Mouse (Mus musculus) liver, embryonic 13.5 days (tissue): ENCODE results near the gene Asb2. TPM values are rescaled to one million over a fixed set of nuclear protein-coding genes. Genes with fewer than 3 reads are reported as not detected.

Experiments
- ATAC-seq: fragments of 200-750 bp; cut with Nextera tagmentation; 2 replicates; pipeline ENCODE4 v1.8.0; 2017; ENCODE audit warnings: low read depth, mild to moderate bottlenecking, moderate number of reproducible peaks, moderate library complexity
- DNase-seq: peaks from one replicate; pipeline ENCODE4 v3.0.0; 2022
- H3K27ac ChIP-seq: fragments of 300-500 bp; sonication (generic); 2 replicates; pipeline ENCODE4 v1.5.1; 2015; ENCODE audit warnings: moderate library complexity, mild to moderate bottlenecking, inconsistent platforms
- H3K27me3 ChIP-seq: fragments of 300-500 bp; sonication (generic); 2 replicates; pipeline ENCODE4 v1.6.1; 2015; ENCODE audit warnings: mild to moderate bottlenecking, inconsistent platforms
- H3K36me3 ChIP-seq: fragments of 300-500 bp; sonication (generic); 2 replicates; pipeline ENCODE4 v1.6.1; 2015; ENCODE audit warnings: mild to moderate bottlenecking, inconsistent platforms
- H3K4me1 ChIP-seq: fragments of 300-500 bp; sonication (generic); replicated peaks from 2 replicates; pipeline ENCODE4 v1.6.1; 2015; ENCODE audit warnings: inconsistent platforms
- H3K4me2 ChIP-seq: fragments of 300-500 bp; sonication (generic); 2 replicates; pipeline ENCODE4 v1.6.1; 2015; ENCODE audit warnings: inconsistent platforms, mild to moderate bottlenecking, moderate library complexity
- H3K4me3 ChIP-seq: fragments of 300-500 bp; sonication (generic); replicated peaks from 2 replicates; pipeline ENCODE4 v1.5.1; 2015; ENCODE audit warnings: mild to moderate bottlenecking, inconsistent platforms
- H3K9ac ChIP-seq: fragments of 300-500 bp; sonication (generic); 2 replicates; pipeline ENCODE4 v1.6.1; 2015; ENCODE audit warnings: mild to moderate bottlenecking, inconsistent platforms
- H3K9me3 ChIP-seq: fragments of 300-500 bp; sonication (generic); replicated peaks from 2 replicates; pipeline ENCODE4 v1.6.1; 2016; ENCODE audit warnings: inconsistent platforms
- WGBS: fragments of 180-500 bp; shearing (Covaris S2); methylation state at CpG from one replicate; pipeline ENCODE4 v1.1.7; 2015; ENCODE audit not compliant: insufficient replicate concordance; 5-methylcytosine and 5-hydroxymethylcytosine counted together
- polyA plus RNA-seq: library from polyadenylated mRNA; unstranded; fragments of >200 nt; fragmentation: Nextera tagmentation; extraction: Ambion mirVana; gene quantifications from 2 replicates; pipeline ENCODE4 v1.2.1, GENCODE M21; 2015

The Asb2 gene
- polyA plus RNA-seq, 1 experiment from 2014 or later = 2.4 TPM

DNA sequence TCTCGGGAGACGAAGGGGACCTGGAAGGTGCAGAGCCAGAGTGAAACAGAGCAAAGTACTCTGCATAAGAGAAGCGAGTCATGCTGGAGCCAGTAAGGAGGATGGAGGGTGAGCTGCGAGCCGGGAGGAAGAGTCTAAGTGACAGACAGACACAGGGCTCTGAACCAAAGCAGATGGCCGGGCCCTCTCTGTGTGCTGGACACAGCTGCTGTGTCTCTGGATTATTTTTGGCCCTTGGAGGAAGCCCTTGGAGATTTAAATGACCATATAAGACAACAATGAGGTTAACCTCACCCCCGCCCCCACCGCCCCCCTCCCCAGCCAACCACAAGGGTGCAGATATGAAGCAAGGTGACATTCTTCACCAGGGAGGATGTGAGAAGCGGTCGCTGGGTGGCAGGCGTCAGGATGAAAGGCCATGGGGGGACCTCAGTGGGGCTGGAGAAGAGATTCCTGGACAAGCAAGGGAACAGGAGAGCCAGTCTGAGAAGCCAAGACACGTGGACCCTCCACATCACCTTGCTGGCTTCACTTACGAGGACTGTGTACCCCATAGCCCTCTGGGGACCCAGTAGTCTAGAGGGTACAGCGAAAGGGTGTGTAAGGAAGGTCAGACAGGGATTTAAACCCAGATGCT, 17.5 kb downstream of the Asb2 start:
- H3K9me3 ChIP-seq = no peaks in the 10 kb centered on the region
- H3K36me3 ChIP-seq = no peaks in the 10 kb centered on the region
- WGBS = 31% methylated on average over 14 of the region's 14 CpGs
- no peak overlapping the region for H3K27ac ChIP-seq
- no peak for DNase-seq
- no peak for ATAC-seq
- no peaks in the 10 kb centered on the region for H3K4me1 ChIP-seq
- H3K9ac ChIP-seq = no peak overlapping the region
- no peak overlapping the region for H3K4me3 ChIP-seq
- no peak overlapping the region for H3K4me2 ChIP-seq
- H3K27me3 ChIP-seq = no peaks in the 10 kb centered on the region

DNA sequence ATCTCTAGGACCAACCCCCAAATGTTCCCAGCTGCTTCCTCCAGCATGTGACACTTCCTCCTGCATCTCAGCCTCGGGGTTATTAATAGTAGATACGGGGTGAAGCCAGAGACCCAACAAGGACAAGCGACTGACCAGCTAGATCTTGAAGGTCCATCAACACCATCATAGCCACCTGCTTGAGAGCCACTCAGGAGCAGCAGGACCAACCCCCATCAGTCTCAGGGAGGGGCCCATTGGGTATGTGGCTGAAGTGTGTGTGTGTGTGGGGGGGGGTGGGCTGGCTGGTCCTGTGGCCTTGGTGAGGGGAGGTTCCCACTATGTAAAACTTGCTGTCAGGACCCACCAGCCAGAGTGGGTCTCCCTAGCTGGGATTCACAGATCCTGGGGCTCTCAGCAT, 19.0 kb downstream of the Asb2 start:
- Histone ChIP-seq H3K4me1 (no peaks in the 10 kb centered on the region), H3K9me3 (no peaks in the 10 kb centered on the region), H3K9ac (no peak overlapping the region), H3K27ac (no peak overlapping the region), H3K27me3 (no peaks in the 10 kb centered on the region), H3K4me2 (no peak overlapping the region), H3K36me3 (no peaks in the 10 kb centered on the region), H3K4me3 (no peak overlapping the region)
- no peak for DNase-seq
- WGBS = 12% methylated on average over 3 of the region's 3 CpGs
- no peak for ATAC-seq

DNA sequence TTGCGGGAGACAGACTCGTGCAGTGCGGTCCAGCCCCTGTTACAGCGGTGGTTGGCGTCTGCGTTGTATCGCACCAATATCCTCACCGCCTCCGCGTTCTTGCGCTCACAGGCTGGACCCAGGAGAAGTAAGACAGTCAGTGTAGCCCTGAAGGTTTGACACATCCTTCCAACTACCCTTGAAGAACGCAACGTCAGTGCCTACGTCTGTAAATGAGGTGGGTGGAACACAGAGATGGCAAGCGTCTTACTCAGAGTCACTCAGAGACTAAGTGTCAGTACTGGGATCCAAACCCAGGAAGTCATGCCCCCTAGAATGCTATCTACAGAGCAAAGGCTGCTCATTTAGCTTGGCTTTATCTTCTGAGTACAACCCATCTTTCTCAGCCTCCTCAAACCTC, 22.4 kb downstream of the Asb2 start:
- H3K27me3 ChIP-seq = no peaks in the 10 kb centered on the region
- no peak overlapping the region for H3K4me3 ChIP-seq
- H3K27ac ChIP-seq = no peak overlapping the region
- no peaks in the 10 kb centered on the region for H3K9me3 ChIP-seq
- DNase-seq (no peak), ATAC-seq (no peak)
- no peak overlapping the region for H3K9ac ChIP-seq
- H3K4me2 ChIP-seq = no peak overlapping the region
- 77% methylated on average over 15 of the region's 15 CpGs for WGBS
- no peaks in the 10 kb centered on the region for H3K4me1 ChIP-seq
- no peaks in the 10 kb centered on the region for H3K36me3 ChIP-seq

DNA sequence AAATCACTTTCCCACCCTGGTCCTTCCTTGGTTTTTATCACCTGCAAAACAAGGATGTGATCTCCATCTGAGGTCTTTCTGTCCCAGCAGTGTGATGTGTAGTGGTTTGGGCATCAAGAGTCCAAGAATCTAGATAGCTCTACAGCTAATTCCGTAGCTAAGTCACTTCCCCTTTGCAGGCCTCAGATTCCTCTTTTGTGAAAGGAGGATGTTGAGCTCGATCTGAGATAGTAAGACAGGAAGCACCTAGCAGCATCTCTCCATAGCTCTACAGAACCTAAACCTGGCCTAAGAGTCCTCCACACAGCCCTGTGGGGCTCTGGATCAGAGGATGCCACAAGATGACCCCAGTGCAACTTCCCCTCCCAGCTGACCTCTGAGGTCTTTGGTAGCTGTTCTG, 22.9 kb downstream of the Asb2 start:
- Histone ChIP-seq H3K9me3 (no peaks in the 10 kb centered on the region), H3K4me1 (no peaks in the 10 kb centered on the region), H3K9ac (no peak overlapping the region), H3K4me2 (no peak overlapping the region), H3K4me3 (no peak overlapping the region), H3K27me3 (no peaks in the 10 kb centered on the region), H3K27ac (no peak overlapping the region), H3K36me3 (no peaks in the 10 kb centered on the region)
- 26% methylated on average over 2 of the region's 2 CpGs for WGBS
- DNase-seq (no peak), ATAC-seq (no peak)

DNA sequence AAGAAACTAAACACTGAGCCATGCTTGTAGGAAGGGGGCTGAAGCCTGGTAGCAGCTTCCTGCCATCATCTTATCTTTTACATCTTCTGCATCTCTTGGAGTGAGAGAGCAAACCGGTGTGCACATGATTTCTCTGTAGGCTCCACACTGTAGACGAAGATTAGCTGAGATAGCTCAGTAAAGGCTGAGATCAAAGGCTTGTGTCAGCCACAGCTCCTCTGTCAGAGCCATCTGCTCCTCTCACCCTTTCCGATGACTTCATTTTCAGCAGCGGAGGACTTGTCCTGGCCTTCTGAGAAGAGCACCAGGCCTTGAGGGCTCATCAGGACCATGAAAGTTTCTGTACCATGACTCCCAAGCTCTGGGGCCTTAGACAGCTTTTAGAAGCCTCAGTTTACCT, 24.3 kb downstream of the Asb2 start:
- Histone ChIP-seq H3K4me2 (no peak overlapping the region), H3K4me3 (no peak overlapping the region), H3K27ac (no peak overlapping the region), H3K27me3 (no peaks in the 10 kb centered on the region), H3K9ac (no peak overlapping the region), H3K9me3 (no peaks in the 10 kb centered on the region), H3K36me3 (no peaks in the 10 kb centered on the region), H3K4me1 (no peaks in the 10 kb centered on the region)
- DNase-seq (no peak), ATAC-seq (no peak)
- 45% methylated on average over 4 of the region's 4 CpGs for WGBS

DNA sequence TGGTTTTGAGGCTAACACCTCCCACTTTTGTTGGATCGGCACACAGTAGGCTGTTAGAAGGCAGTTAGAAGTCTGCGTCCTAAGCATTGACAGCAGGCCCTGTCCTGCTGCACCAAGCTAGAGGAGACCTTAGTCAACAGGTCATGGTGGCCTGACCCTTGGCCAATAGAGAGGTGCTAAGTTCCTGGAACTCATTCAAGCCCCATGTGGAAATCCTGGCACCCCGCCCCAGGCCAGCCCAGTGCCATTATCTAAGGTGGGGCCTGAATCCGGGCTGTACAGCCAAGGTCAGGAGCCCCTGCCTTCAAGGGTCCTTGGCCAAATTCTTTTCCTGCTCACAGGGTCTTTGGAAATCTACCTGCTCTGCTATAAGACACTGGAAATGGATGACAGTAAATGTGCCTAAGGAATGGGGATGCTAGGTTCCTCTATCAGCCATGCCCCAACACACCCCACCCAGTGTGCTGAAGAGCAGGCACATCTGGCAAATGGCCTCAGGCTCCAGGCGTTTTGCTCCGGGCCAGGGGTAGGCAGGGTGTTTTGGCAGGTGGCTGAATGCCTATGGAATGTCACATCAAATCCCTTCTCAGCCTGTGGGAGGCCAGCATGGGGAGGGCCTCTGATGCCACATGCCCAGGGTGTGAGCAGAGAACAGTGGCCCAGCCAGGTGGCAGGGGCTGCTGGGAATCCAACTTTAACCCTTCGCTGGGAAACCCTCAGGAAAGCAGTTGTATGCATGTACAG, 27.2 kb downstream of the Asb2 start:
- no peak overlapping the region for H3K4me3 ChIP-seq
- H3K9ac ChIP-seq = no peak overlapping the region
- H3K27me3 ChIP-seq = peaks cover 19% of the 10 kb centered on the region
- no peak for ATAC-seq
- WGBS = 61% methylated on average over 7 of the region's 7 CpGs
- H3K4me2 ChIP-seq = no peak overlapping the region
- 0 out of 2 replicates have a peak, but pooled peaks cover 4% of the 10 kb centered on the region for H3K4me1 ChIP-seq
- H3K9me3 ChIP-seq = no peaks in the 10 kb centered on the region
- H3K36me3 ChIP-seq = no peaks in the 10 kb centered on the region
- no peak for DNase-seq
- H3K27ac ChIP-seq = no peak overlapping the region

DNA sequence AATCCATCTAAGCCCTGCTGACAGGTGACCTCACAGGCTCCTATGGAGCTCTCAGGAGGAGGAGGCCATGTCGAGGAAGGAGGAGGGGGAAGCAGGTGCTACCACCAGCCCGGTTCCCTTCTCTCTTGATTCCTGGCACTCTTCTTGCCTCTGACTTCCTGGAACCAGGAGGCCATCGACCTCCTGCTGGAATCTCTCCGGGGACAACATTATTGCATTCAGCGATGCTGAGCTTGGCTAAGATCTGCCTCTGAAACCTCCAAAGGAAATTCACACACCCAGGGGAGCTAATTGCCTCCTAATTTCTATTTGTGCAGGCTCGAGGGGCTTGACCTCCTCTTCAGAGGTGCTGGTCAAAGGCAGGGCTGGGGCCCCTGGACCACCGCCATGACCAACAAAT, 28.7 kb downstream of the Asb2 start:
- no peak for ATAC-seq
- Histone ChIP-seq H3K36me3 (no peaks in the 10 kb centered on the region), H3K4me2 (no peak overlapping the region), H3K27me3 (peaks cover 19% of the 10 kb centered on the region), H3K4me3 (no peak overlapping the region), H3K4me1 (0 out of 2 replicates have a peak, but pooled peaks cover 4% of the 10 kb centered on the region), H3K9me3 (no peaks in the 10 kb centered on the region), H3K9ac (no peak overlapping the region), H3K27ac (no peak overlapping the region)
- 39% methylated on average over 7 of the region's 7 CpGs for WGBS
- DNase-seq = no peak

DNA sequence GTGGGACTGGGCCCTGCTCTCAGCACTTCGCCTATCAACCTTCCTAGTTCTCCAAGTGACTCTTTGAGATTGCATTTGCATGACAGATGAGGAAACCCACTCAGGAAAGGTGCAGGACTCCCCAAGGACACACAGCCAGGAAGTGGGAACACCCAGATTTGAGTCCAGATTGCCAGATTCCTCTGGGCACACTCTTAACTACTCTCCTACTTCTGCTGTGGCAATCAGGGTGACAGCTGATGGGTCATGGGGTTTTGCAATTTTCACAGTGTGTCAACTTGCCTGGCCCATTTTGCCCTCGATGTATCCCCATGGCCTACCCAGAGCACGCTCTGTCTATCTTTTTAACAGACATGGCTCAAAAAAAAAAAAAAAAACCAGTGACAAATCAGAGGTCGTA, 29.2 kb downstream of the Asb2 start:
- DNase-seq = no peak
- Histone ChIP-seq H3K9me3 (no peaks in the 10 kb centered on the region), H3K4me2 (no peak overlapping the region), H3K36me3 (no peaks in the 10 kb centered on the region), H3K4me3 (no peak overlapping the region), H3K27me3 (peaks cover 19% of the 10 kb centered on the region), H3K27ac (no peak overlapping the region), H3K4me1 (0 out of 2 replicates have a peak, but pooled peaks cover 4% of the 10 kb centered on the region), H3K9ac (no peak overlapping the region)
- 44% methylated on average over 4 of the region's 4 CpGs for WGBS
- ATAC-seq = no peak

DNA sequence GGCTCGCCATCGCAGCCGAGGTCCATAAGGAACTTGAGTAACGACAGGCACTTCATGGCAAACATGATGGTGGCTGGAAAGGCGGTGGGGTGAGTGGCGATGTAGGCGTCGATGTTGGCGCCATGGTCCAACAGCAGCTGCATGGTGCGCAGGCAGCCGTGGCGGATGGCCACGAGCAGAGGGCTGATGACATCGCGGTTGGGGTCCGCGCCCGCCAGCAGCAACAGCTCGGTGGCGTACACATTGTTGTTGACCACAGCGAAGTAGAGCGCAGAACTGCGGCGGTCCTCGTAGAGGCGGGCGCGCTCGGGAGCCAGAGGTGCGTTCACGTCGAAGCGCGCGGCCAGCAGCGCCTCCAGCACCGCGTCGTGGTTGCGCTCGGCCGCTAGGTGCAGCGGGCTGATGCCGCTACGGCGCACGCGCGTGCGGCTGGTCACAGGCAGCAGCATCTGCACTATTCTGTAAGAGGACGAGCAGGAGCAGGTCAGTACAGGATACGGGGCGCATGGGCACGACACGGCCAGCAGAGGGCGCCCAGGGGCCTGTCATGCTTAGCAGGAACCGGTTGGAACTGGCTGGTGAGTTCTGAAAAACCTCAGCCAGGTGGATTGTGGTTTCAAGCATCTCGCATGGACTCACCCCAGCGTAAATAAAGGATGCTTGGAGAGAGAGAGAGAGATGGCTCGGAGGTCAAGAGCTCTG, 30.5 kb downstream of the Asb2 start:
- Histone ChIP-seq H3K9me3 (no peaks in the 10 kb centered on the region), H3K4me3 (peak overlapping the region; percentile 25), H3K9ac (no peak overlapping the region), H3K36me3 (no peaks in the 10 kb centered on the region), H3K27ac (no peak overlapping the region), H3K4me1 (0 out of 2 replicates have a peak, but pooled peaks cover 4% of the 10 kb centered on the region), H3K4me2 (peak overlapping the region; percentile 57), H3K27me3 (peaks cover 19% of the 10 kb centered on the region)
- 6% methylated on average over 60 of the region's 60 CpGs for WGBS
- DNase-seq (peak; percentile 66), ATAC-seq (peak; percentile 78)

DNA sequence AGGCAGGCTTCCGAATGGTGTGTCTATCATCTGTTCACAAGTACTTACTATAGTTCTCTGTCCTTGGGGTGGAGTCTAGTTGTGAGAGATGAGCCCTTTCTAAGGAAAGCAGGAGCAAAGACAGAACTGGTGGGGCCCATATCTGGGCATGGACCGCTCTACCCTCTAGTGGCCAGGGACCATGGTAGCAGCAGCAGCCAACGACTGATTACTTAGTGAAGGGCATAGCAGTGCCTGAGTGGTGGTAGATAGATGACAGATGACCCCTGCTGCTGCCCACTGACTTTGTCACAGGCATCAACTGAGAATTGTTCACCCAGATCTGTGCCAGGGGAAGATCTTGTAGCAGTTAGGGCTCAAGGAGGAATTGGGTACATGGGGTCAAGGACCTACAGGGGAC, 33.0 kb downstream of the Asb2 start:
- WGBS = 20% methylated on average over 3 of the region's 3 CpGs
- peaks cover 19% of the 10 kb centered on the region for H3K27me3 ChIP-seq
- H3K4me3 ChIP-seq = no peak overlapping the region
- H3K4me2 ChIP-seq = no peak overlapping the region
- H3K9ac ChIP-seq = no peak overlapping the region
- ATAC-seq (no peak), DNase-seq (no peak)
- no peaks in the 10 kb centered on the region for H3K9me3 ChIP-seq
- H3K4me1 ChIP-seq = 0 out of 2 replicates have a peak, but pooled peaks cover 4% of the 10 kb centered on the region
- H3K36me3 ChIP-seq = no peaks in the 10 kb centered on the region
- no peak overlapping the region for H3K27ac ChIP-seq

DNA sequence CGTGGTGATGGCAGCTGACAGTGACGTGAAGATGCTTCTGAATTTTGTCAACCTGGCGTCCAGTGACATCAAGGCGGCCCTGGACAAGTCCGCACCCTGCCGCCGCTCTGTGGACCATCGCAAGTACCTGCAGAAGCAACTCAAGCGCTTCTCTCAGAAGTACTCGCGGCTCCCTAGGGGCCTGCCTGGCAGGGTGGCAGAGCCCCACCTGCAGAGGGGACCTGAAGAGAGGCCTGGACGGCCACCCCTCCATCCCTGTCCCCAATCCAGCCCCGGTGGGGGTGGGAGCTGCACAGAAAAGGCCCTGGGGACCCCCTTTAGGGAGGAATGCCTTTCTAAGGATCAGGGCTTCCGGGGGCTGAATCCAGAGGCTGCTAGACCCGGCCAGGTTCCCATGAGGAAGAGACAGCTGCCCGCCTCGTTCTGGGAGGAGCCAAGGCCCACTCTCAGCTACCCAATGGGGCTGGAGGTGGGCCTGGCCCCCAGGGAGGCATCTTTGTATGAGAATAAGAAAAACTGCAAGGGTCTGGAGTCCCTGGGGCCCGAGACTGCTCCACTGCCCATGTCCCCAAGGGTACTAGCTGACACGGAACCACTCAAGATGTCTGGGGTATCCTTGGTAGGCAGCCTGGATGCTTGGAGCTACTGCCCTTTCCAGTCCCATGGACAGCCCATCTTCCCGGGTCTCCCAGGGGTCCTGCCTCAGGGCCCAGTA, 39.8 kb downstream of the Asb2 start:
- Histone ChIP-seq H3K27ac (no peak overlapping the region), H3K27me3 (peaks cover 39% of the 10 kb centered on the region), H3K4me3 (no peak overlapping the region), H3K4me1 (no peaks in the 10 kb centered on the region), H3K4me2 (no peak overlapping the region), H3K9me3 (no peaks in the 10 kb centered on the region), H3K36me3 (no peaks in the 10 kb centered on the region), H3K9ac (no peak overlapping the region)
- no peak for DNase-seq
- 32% methylated on average over 20 of the region's 20 CpGs for WGBS
- no peak for ATAC-seq
